Mouse (Mus musculus) bone marrow, adult 2 months (tissue): ENCODE results near the gene Gm9495. TPM values are rescaled to one million over a fixed set of nuclear protein-coding genes. Genes with fewer than 3 reads are reported as not detected.

ENCODE experiments used
- H3K27ac ChIP-seq: fragments of 200-500 bp; 2 replicates; pipeline ENCODE4 v1.5.1; 2012; ENCODE audit warnings: low read depth, mild to moderate bottlenecking, control low read depth, inconsistent platforms, low read length; ENCODE audit not compliant: control insufficient read depth, poor library complexity, insufficient read depth
- H3K4me1 ChIP-seq: fragments of 200-500 bp; 2 replicates; pipeline ENCODE4 v1.6.1; 2011; ENCODE audit warnings: low read length; ENCODE audit not compliant: control insufficient read depth, insufficient read depth
- H3K4me3 ChIP-seq: fragments of 200-500 bp; replicated peaks from 2 replicates; pipeline ENCODE3; 2011; ENCODE audit warnings: mild to moderate bottlenecking, low read depth, low read length, control low read depth; ENCODE audit not compliant: control insufficient read depth
- CTCF ChIP-seq: fragments of 200-500 bp; IDR thresholded peaks from 2 replicates; pipeline ENCODE4 v1.5.1; 2011; ENCODE audit warnings: low read length, control low read depth; ENCODE audit not compliant: control insufficient read depth, insufficient read depth
- POLR2A ChIP-seq: fragments of 200-500 bp; IDR thresholded peaks from 2 replicates; pipeline ENCODE4 v1.6.1; 2011; ENCODE audit warnings: low read depth, mild to moderate bottlenecking, control low read depth, low read length, borderline replicate concordance; ENCODE audit not compliant: control insufficient read depth
- WGBS: fragments of 180-500 bp; shearing (Covaris S2); methylation state at CpG from one replicate; pipeline ENCODE4 v1.1.7; 2018; 5-methylcytosine and 5-hydroxymethylcytosine counted together
- polyA plus RNA-seq: library from polyadenylated mRNA; stranded (reverse); fragments of >200 nt; gene quantifications from 2 replicates; pipeline ENCODE4 v1.2.4, GENCODE M21; 2011; ENCODE audit warnings: low replicate concordance; ENCODE audit not compliant: missing spikeins, insufficient read depth, insufficient read length

Gm9495 gene
- polyA plus RNA-seq, 1 experiment: not detected

DNA sequence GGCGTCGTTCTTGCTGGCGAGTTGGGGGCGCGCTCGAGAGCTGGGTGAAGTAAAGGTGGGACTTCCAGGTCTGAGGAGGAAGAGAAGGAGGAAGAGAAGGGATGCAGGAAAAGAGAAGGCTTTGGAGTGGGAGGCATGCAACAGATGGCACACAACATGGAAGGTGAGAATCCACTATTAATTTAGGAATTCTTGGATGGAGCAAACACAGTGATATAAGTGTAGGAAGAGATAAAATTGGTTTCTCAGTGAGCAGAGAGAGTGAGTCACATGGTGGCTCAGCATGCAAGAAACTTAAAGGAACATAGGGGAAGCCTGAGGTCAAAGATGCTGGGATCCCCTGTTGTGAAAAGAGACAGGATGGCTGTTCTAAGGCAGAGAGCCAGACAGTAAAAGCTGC, 69.0 kb downstream of the Gm9495 start:
- no peaks in the 10 kb centered on the region for H3K4me1 ChIP-seq
- TF ChIP-seq POLR2A: no peak
- no peak for TF ChIP-seq CTCF
- no peak overlapping the region for H3K27ac ChIP-seq
- no peak overlapping the region for H3K4me3 ChIP-seq
- WGBS: 96% methylated on average over 6 of the region's 6 CpGs

Other genes starting within 250 kb of the Gm9495 start
- 4.5 and 7.3 TPM in 2 replicates for gene Zfp930, start 244.5 kb downstream of the Gm9495 start, polyA plus RNA-seq
- 5.0 and 5.6 TPM in 2 replicates for gene D130040H23Rik, start 182.5 kb downstream of the Gm9495 start, polyA plus RNA-seq
- gene Gm7697, start 69.4 kb upstream of the Gm9495 start, polyA plus RNA-seq: 0.38 TPM in 1 of 2 replicates, not detected in the other
- 5.2 and 10.1 TPM in 2 replicates for gene Zfp868, start 172.0 kb upstream of the Gm9495 start, polyA plus RNA-seq
- gene Zfp964, start 200.9 kb upstream of the Gm9495 start, polyA plus RNA-seq: 0.55 and 0.81 TPM in 2 replicates